Mouse (Mus musculus): ENCODE measurements around the gene Mmp11. TPM values are rescaled to one million over a fixed set of nuclear protein-coding genes. Genes with fewer than 3 reads are reported as not detected.

Mmp11 gene
- 1 to 10 TPM; 2.5 to 2.8 TPM for total RNA-seq (2021)
- long read RNA-seq, experiment 1, partial matches to known transcripts: 0 of 3 reads
- long read RNA-seq, experiment 1, other reads (novel, unspliced or antisense): 0 of 3 reads
- long read RNA-seq, experiment 2, partial matches to known transcripts: 0 of 4 reads
- long read RNA-seq, experiment 2, other reads (novel, unspliced or antisense): 1 of 4 reads

- DNase-seq: peak; percentile 86
- no peak for TF ChIP-seq CTCF (IDR thresholded peaks at IDR 0.05)
- peak within 1 kb of the TSS; percentile 81 for H3K4me3 ChIP-seq
- intact Hi-C loops (cut with DNase I): loop anchor here (5.0 kb wide), 1 partner anchor 39 kb away; no protein-coding TSS in a partner anchor
- peak within 1 kb of the TSS; percentile 99 for H3K27ac ChIP-seq
Measured at GRCm38 (mm10) chr10:75935680-75936541, at the start of gene Mmp11. TSS of gene Mmp11 (minus strand) at chr10:75936496.

- no peak for TF ChIP-seq CTCF (IDR thresholded peaks at IDR 0.05)
- intact Hi-C loops (cut with DNase I): no loop called here
- H3K27ac ChIP-seq: no peak overlapping the region
- no peak for DNase-seq
- H3K4me3 ChIP-seq: no peak overlapping the region
Measured at GRCm38 (mm10) chr10:75979432-75979831, 43.1 kb upstream of the Mmp11 start.

GRCm38 (mm10) chr10:75978835-75979157 lies 42.5 kb upstream of the Mmp11 start:
- Histone ChIP-seq H3K27ac (no peak overlapping the region), H3K4me3 (no peak overlapping the region)
- DNase-seq: no peak
- intact Hi-C loops (cut with DNase I): no loop called here
- no peak for TF ChIP-seq CTCF (IDR thresholded peaks at IDR 0.05)

GRCm38 (mm10) chr10:75978119-75978834 lies 42.0 kb upstream of the Mmp11 start:
- no peak for TF ChIP-seq CTCF (IDR thresholded peaks at IDR 0.05)
- DNase-seq: no peak
- no peak overlapping the region for H3K4me3 ChIP-seq
- intact Hi-C loops (cut with DNase I): no loop called here
- H3K27ac ChIP-seq: no peak overlapping the region

- Histone ChIP-seq H3K4me3 (no peak overlapping the region), H3K27ac (no peak overlapping the region)
- peak; percentile 62 for TF ChIP-seq CTCF (IDR thresholded peaks at IDR 0.05)
- no peak for DNase-seq
- intact Hi-C loops (cut with DNase I): no loop called here
Measured at GRCm38 (mm10) chr10:75975216-75975615, 38.9 kb upstream of the Mmp11 start.

- TF ChIP-seq CTCF (IDR thresholded peaks at IDR 0.05): no peak
- intact Hi-C loops (cut with DNase I): no loop called here
- Histone ChIP-seq H3K27ac (no peak overlapping the region), H3K4me3 (no peak overlapping the region)
- no peak for DNase-seq
Measured at GRCm38 (mm10) chr10:75973846-75974245, 37.5 kb upstream of the Mmp11 start.

- H3K27ac ChIP-seq: no peak within 1 kb of the TSS
- intact Hi-C loops (cut with DNase I): loop anchor here (5.0 to 10.0 kb wide), 3 partner anchors 192 to 370 kb away; partner anchors contain the start of genes Cabin1 and Ggt5
- no peak for TF ChIP-seq CTCF (IDR thresholded peaks at IDR 0.05)
- no peak within 1 kb of the TSS for H3K4me3 ChIP-seq
- DNase-seq: no peak
Measured at GRCm38 (mm10) chr10:75954381-75954811, 18.1 kb upstream of the Mmp11 start, which contains the start of gene Gm5134. TSS of gene Gm5134 (plus strand) at chr10:75954514.

- peak; percentile 75 for TF ChIP-seq CTCF (IDR thresholded peaks at IDR 0.05)
- no peak for DNase-seq
- Histone ChIP-seq H3K4me3 (peak overlapping the region; percentile 68), H3K27ac (peak overlapping the region; percentile 61)
- intact Hi-C loops (cut with DNase I): loop anchor here (1.0 to 10.0 kb wide), 5 partner anchors 54 to 367 kb away; partner anchors contain the start of genes Cabin1 and Ggt5
Measured at GRCm38 (mm10) chr10:75951424-75952050, 15.2 kb upstream of the Mmp11 start.

- DNase-seq: peak; percentile 38
- H3K4me3 ChIP-seq: peak overlapping the region; percentile 68
- no peak for TF ChIP-seq CTCF (IDR thresholded peaks at IDR 0.05)
- intact Hi-C loops (cut with DNase I): loop anchor here (1.0 to 10.0 kb wide), 5 partner anchors 54 to 366 kb away; partner anchors contain the start of genes Cabin1 and Ggt5
- no peak overlapping the region for H3K27ac ChIP-seq
Measured at GRCm38 (mm10) chr10:75950791-75951210, 14.5 kb upstream of the Mmp11 start.

GRCm38 (mm10) chr10:75949053-75950045 lies 13.1 kb upstream of the Mmp11 start:
- H3K4me3 ChIP-seq: no peak overlapping the region
- no peak overlapping the region for H3K27ac ChIP-seq
- no peak for DNase-seq
- TF ChIP-seq CTCF (IDR thresholded peaks at IDR 0.05): no peak
- intact Hi-C loops (cut with DNase I): loop anchor here (5.0 to 10.0 kb wide), 3 partner anchors 187 to 365 kb away; partner anchors contain the start of genes Cabin1 and Ggt5

- intact Hi-C loops (cut with DNase I): no loop called here
- no peak for TF ChIP-seq CTCF (IDR thresholded peaks at IDR 0.05)
- no peak for DNase-seq
Measured at GRCm38 (mm10) chr10:75948079-75948478, 11.8 kb upstream of the Mmp11 start.

More at GRCm38 (mm10) chr10:75948079-75948478, 11.8 kb upstream of the Mmp11 start:
- H3K27ac ChIP-seq: no peak overlapping the region
- H3K4me3 ChIP-seq: no peak overlapping the region
